Mouse (Mus musculus): ENCODE measurements around the gene Sipa1.

Sipa1 gene

DNA sequence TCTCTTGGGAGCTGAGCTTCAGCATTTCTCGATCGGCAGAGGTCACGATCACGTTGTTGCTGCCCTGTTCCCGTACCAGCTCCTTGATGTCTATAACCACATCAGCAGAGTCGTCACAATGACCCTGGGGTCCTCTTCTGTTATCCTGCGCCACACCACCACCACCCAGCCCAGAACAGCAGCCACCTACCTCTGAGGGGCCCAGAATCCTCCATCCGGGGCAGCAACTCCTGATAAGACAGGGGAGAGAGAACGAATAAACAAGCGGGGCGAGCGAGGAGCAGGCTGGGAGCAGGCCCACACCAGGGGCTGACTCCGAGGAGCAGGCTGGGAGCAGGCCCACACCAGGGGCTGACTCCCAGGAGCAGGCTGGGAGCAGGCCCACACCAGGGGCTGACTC, 22.9 kb upstream of the Sipa1 start:
- no peak for DNase-seq (ENCODE audit: low spot score in 2 of 2)

DNA sequence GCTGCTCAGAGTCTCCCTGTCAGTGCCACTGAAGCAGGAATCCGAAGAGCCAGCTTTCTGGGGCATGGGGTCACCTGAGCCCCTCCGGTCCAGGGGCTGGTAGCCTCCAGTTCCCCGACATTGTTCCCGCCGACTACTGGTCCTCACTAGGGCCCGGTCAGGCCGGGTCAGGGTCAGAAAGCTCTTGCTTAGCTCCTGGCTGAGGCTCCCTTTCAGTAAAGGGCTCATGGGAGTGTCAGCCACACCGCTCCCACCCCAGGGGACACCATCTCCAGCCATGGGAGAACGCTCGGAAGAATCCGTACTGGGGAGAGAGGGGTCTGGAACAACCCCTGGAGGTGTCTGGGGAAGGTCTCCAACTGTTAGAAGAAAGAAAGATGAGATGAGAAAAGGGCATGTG, 22.4 kb upstream of the Sipa1 start:
- no peak for DNase-seq (ENCODE audit: low spot score in 2 of 2)

- no peak for DNase-seq (ENCODE audit: low spot score in 2 of 2)
These were observed 21.9 kb upstream of the Sipa1 start for GRCm38 (mm10) chr19:5685431-5685830.

DNA sequence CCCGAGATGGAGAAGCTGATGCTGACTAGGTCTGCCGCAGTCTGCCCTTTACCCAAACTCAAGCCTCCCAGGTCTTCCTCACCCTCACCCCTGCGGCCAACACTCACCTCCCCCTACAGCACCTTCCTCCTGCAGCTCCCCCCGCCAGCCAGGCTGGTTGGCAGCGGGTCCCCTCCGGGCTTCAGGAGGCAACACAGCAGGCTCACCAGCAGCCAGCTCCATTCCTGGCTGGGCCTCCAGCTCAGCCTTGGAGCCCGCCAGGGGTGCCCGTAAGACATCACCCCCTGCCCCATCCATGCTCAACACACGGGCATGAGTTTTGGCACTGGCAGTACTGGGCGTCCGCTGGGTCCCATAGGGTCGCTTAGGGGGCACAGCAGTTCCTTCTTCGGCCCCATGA, 21.5 kb upstream of the Sipa1 start:
- no peak for DNase-seq (ENCODE audit: low spot score in 2 of 2)

DNA sequence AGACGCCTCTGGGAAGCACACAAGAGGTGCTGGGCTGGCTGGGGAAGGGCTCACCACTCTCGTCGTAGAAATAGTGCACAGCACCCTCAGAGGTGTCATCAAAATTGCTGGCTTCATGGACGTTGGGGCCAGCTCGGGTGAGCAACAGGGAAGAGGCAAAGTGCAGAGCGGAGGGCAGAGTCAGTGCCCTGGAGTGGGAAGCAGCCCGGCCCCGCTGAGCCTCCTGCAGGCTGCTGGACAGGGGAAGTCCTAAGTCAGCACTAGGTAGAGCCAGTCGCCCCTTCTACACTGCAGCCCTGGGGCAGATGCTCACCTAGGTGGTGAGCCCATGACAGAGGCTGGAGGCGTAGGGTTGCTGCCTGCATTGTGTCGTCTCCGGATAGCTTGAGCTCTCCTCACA, 20.7 kb upstream of the Sipa1 start:
- DNase-seq (ENCODE audit: low spot score in 2 of 2), result no peak

DNA sequence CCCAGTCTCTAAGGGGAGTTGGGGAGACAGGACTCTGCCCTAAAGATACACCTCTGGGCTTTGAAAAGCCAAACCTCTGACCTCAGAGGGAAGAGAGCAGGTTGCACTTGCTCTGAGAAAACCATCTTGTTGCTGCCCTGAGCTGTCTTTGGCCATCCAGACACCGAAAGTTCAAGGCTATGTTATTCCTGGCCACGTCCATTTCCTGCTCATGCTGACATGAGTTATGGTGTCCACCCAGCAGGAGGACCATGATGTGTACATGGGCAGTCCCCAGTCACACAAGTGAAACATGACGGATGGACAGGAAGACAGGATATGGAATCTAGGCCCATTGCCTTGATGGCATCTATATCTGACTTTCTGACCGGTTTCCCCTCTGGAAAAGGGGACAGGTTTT, 16.9 kb upstream of the Sipa1 start:
- DNase-seq (ENCODE audit: low spot score in 2 of 2), result no peak

GRCm38 (mm10) chr19:5668372-5668771, 4.9 kb upstream of the Sipa1 start:
- DNase-seq (ENCODE audit: low spot score in 2 of 2), result no peak

DNA sequence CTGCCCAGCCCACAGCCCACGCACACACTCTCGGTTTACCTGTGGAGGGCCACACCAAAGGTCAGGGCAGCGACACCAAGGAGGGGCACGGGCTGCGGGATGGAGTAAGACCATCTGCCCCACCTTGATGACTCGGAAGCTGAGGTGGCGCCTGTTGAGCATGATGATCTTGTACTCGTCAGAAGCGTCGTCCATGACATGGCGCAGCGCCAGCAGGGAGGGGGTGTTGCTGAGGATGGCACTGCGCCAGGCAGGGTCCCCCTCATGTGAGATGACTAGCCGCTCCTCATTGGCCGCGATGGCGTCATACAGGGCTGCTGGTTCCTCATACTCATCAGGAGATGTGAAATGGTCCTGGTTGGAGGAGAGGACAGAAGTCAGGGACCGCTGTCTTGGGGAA, 2.9 kb upstream of the Sipa1 start:
- DNase-seq (ENCODE audit: low spot score in 2 of 2), result no peak

DNA sequence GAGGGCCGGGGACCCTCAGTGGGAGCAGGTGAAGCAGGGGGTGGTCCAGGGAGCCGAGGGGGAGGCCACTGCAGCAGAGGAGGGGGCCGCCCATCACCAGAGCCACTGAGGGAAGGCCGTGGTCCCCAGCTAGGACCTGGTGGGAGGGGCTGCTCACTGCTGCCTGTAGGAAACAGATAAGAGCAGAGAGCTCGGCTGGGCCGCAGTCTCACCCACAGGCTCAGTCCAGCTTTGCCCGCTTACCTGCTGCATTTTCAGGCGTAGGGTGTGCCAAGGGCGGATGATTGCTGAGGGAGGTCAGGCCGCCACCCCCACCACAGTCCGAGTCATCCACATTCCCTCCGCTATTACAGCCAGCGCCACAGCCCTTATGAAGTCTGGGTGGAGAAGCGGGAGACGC, 2.0 kb upstream of the Sipa1 start:
- no peak for DNase-seq (ENCODE audit: low spot score in 2 of 2)

DNA sequence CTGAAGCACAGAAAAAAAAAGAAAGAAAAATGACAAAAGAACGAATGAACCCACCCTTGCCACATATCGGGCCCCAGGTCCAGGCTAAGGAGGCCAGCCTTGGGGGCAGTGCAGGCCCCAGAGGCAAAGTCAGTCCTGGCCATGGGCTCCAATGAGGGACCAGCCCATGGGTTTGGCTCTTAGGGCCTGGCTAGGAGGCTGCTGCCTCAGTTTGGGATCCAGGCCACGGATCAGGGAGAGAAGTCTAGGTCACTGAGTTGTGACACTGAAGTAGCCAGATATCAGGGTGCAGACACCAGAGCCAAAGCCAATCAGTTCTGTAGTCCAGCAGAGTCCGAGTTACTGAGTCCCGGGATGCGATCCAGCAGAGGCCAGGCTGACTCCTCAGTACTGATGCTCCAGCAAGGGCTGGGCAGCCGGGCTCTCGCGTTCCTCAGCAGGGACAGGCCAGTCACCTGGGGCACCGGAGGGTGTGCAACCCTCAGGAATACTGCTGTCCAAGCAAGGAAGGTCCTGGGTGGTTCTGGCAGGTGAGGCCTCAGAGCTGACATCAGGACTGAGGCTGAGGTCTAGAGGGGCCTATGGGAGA, 1.3 kb upstream of the Sipa1 start:
- no peak for DNase-seq (ENCODE audit: low spot score in 2 of 2)

DNA sequence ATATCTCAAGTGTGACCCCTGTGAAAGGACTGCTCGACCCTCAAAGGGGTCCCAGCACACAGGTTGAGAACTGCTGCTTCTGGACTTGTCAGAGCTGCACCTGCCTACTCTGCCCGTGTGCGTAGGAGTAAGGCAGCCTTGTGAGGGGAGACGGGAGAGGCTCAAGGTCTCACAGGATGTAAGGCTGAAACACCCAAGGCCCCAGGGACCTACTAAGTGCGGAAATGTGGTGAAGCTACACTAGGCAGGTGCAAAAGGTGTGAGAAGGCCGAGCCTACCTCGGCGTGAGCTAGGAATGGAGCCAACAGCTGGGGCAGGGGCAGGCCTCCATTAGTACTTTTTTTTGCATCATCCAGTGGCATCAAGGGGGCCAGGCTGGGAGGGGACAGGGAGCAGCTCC, 1.2 kb downstream of the Sipa1 start:
- no peak for DNase-seq (ENCODE audit: low spot score in 2 of 2)

- DNase-seq (ENCODE audit: low spot score in 2 of 2), result no peak
These were observed 2.4 kb downstream of the Sipa1 start for GRCm38 (mm10) chr19:5660942-5661751.

GRCm38 (mm10) chr19:5654720-5655298, 8.7 kb downstream of the Sipa1 start:
- no peak for DNase-seq (ENCODE audit: low spot score in 2 of 2)

- no peak for DNase-seq (ENCODE audit: low spot score in 2 of 2)
These were observed 9.4 kb downstream of the Sipa1 start for GRCm38 (mm10) chr19:5653969-5654719.

- DNase-seq (ENCODE audit: low spot score in 2 of 2), result no peak
These were observed 10.9 kb downstream of the Sipa1 start for GRCm38 (mm10) chr19:5652570-5652969.

GRCm38 (mm10) chr19:5651502-5652274, 11.8 kb downstream of the Sipa1 start:
- DNase-seq (ENCODE audit: low spot score in 2 of 2), result no peak

DNA sequence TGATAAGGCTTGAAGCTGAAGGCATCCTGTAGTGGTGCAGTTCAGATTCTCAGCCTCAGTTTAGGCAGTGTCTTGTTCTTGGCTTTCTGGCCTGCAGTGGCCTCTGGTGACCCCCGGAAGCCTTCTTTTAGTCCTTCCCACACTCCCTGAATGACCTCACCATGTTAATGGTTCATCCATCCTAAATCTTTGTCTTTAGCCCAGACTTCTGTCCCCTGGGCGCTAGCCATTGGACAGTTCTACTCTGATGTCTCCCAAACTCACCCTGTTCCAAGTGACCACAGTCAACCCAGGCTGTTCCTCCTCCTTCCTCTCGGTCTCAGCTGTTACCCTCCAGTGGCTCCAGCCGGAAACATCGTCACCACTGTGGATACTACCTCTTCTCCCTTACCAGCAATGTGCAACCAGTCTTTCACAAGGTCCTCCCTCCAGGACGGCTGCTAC, 14.2 kb downstream of the Sipa1 start:
- no peak for DNase-seq (ENCODE audit: low spot score in 2 of 2)

- peak; percentile 82 to 83 for DNase-seq (ENCODE audit: low spot score in 2 of 2)
These were observed 14.9 kb downstream of the Sipa1 start for GRCm38 (mm10) chr19:5648401-5649297.

DNA sequence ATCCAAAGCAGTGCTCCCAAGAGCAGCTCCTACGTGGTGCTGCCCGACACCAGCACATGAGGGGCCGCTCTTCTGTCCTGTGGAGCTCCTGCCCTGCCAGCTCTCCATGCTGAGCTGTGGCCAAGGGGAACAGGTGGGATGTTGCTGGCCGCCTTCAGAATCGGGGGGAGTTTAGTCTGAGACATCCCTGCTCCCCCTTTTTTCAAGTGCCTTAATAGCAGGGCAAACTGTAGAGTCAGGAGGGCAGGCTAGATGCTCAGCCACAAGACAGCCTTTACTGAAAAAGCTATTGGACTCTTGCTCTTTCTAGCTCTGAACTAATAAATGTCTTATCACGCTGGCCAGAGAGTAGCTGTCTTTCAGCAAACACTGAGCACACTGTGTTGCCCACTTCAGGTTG, 15.7 kb downstream of the Sipa1 start:
- no peak for DNase-seq (ENCODE audit: low spot score in 2 of 2)

- DNase-seq (ENCODE audit: low spot score in 2 of 2), result no peak
These were observed 16.7 kb downstream of the Sipa1 start for GRCm38 (mm10) chr19:5646731-5647330.

Data from frontal cortex, postnatal 36 days (tissue).